Mouse (Mus musculus) thymus, postnatal 25 days (tissue): Measurements from ENCODE around the gene Hectd4.
A peak's percentile ranks its signal among the peaks of the same experiment; 100 is the strongest.
"Not testable (repeated sequence)": the region's sequence is repeated elsewhere in the genome, so short reads cannot be mapped to it uniquely, and the experiment has no call there.

Experiments used
- DNase-seq: peaks from one replicate; pipeline ENCODE4 v3.0.0; 2022

Hectd4 gene

DNA sequence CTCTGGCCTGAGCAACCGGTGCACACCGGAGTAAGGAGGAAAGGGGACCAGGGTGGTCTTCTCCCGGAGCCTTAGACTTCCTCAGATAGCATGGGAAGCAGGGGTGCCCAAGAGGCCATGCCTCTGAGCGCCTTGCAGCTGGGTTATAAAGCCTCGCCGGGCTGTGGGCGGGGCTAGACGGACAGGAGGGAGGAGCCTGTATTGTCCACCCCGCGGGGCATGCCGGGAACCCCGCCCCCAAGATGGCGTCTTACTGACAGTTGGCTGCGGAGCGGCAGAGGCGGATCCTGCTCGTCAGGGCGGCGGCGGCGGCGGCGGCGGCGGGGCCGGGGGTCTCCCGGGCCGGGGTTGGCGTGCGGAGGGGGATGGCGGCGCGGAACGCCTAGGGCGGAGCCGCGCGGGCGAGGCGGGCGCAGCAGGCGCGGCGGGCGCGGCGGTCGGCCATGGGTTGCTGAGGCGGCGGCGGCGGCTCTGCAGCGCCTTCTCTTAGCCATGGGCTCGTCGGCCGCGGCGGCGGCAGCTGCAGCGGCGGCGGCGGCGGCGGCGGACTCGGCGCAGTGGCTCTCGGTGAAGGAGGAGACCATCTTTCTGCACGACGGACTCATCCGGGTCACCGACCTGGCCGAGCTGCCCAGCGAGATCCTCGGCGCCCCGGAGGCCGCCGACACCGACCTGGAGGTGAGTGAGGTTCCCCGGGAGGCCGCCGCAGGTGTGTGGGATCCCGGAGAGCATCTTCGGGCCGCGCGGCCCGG, at the start of gene Hectd4:
Hectd4 (plus strand) TSS at position 240 of the 752 bp plus-strand sequence.
- peak; percentile 99 for DNase-seq

DNA sequence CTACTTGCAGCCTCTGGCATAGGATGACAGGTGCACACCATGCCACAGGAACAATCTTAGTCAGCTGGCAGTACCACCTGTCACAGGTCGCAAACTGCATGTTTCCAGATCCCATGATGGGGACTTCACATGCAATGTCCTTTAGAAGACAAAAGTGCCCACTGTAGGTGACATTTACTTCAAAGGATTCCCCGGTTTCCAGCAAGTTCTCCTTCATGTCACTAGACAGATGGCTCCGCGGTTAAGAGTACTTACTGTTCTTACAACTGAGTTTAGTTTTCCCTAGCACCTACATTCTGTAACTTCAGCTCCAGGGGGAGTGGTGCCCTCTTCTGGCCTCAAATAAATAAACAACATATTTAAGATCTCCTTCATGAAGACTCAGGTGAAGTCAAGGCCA, 47.2 kb upstream of the Hectd4 start:
- DNase-seq: no peak

DNA sequence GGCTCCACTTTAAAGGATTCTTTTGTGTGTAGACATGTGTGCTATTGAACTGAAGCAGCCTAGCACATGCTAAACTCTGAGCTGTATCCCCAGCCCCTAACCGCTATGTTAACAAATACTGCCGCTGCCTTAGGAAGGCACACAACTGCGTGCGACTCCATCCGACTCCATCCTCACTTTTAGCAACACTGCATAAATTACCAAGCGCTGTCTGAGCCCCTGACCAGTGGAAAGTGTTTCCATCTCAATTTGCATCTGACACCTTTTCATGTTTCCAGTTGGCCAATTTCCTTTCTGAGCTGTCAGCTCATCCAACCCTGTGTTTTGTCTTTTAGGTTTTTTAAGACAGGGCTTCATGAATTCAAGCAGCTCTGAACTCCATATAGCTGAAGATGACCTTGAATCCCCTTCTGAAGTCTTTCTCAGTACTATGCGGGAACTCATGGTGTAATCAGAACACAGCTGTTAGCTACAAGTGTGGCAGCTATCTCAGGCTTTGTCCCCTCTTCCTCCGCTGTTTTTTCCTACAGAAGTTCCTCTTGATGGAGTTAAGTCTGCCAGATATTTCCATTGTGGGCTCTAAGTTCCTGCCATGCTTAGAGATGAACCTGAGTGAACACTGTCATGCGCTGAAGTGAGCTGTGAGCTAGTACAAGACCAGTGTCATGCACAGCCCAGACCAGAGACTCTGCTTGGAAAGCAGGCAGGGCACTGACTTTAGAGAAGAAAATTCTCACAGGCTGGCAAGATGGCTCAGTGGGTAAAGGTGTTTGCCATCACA, 40.8 kb upstream of the Hectd4 start:
- DNase-seq: no peak

DNA sequence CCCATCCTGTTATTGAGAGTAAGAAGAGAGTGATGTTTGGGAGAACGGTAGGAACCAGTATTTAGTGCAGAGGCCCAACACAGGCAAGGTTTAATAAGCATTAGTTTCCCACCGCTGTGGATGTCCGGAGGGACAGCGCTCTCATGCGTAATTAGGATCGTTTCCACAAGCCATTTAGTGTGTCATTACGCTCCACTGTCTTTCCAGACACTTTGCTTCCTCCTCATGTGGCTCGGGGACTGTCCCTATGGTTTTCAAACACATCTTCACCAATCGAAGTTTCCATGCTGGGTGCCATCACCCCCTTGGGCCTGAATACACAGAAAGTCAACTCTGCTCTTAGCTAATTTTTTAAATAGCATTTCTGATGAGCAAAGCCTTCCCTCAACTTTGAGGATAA, 36.8 kb upstream of the Hectd4 start:
- DNase-seq: no peak

DNA sequence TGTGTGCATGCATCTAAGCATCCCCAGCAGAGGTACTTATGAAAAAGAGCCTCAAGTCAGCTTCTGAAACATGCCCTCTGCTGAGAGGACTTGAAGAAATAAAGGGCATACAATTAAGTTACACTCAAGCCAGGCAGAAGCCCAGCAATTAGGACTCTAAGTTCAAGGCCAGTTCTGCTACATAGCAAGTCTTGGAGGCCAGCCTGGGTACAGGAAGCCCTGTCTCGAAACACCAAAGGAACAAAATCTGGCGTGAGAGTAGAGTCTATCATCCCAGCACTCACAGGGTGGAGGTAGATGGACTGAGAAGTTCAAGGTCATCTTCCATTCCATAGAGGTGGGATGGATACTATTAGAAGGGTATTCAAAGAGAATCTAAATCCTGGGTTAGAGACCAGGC, 35.6 kb upstream of the Hectd4 start:
- no peak for DNase-seq

DNA sequence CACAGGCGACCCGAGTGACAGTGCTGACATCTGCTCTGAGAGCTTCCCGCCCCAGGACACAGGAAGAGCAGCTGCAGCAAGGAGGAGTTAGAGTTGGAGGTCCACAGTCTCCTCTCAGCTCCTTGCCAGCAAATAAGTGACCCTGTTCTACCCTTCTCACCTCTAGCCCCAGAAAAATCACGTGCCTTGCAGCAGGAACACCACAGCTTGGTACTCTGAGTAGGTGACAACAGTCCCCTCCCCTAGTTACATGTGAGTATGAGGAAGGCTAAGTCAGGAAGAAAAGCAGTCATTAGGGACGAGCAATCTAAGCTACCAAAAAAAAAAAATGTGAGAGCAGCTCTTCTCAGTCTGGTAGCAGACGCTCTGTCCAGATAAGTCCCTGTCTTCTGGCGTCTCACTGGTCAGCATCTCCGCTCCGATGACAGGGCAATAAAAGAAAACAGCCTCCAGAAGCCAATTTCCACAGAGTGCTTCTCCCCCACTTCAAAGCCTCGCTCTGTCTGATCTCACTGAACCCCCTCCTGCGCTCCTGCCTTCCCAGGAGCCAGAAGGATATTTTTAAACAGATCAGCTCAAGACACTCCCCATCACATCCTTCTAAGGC, 35.0 kb upstream of the Hectd4 start:
- peak; percentile 19 for DNase-seq

DNA sequence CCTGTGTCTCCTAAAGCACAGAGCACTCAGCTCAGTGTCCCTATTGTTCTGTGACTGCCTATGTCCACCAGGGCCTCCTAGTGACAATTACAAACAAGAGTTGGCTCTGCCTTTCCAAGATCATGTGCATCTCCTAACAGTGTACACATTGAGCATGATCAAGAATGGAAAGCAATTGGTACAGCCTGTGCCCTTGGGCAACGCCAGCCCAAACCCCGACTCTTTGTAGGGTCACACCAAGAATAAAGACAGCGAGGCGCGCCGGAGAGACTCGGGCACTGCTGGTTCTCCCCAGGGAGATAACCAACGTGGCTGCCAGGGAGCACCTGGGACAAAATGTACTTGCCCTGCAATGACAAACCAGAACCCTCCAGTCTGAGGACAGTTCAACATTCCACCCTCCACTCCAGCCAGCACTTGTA, 32.4 kb upstream of the Hectd4 start:
- DNase-seq: no peak

DNA sequence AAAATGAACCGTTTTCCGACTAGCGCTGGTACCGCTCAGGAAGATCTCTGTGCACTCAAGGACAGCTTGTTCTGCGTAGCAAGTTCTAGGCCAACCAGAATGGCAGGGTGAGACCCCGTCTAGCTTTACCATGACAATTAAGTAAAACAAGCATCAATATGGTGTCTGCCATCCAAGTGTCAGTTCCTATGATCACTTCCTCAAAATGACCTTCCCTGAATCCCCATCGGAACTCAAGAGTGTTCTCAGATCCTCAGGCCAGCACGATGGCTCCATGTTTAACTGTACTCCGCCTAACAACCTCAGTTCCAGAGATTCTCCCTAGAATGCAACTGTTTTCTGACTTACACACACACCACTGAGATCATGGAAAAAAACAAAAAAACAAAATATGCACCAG, 31.8 kb upstream of the Hectd4 start:
- DNase-seq: no peak

DNA sequence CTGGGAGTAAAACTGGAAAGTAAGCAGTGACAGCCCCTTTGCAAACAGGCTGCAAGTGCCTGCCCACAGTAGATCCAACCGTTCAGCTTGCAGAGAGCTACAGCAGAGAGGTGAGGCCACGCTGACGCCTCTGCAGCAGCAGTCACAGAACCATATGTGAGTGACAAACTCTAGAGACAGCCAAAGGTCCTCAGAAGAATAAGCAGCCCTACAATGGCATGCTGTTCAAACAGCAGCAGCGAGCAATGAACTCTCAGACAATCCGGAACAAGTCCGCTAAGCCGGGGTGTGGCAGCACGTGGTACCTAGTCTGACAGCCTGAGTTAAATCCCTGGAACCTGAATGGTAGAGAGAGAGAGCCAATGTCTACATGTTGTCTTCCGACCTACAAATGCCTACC, 30.8 kb upstream of the Hectd4 start:
- no peak for DNase-seq

DNA sequence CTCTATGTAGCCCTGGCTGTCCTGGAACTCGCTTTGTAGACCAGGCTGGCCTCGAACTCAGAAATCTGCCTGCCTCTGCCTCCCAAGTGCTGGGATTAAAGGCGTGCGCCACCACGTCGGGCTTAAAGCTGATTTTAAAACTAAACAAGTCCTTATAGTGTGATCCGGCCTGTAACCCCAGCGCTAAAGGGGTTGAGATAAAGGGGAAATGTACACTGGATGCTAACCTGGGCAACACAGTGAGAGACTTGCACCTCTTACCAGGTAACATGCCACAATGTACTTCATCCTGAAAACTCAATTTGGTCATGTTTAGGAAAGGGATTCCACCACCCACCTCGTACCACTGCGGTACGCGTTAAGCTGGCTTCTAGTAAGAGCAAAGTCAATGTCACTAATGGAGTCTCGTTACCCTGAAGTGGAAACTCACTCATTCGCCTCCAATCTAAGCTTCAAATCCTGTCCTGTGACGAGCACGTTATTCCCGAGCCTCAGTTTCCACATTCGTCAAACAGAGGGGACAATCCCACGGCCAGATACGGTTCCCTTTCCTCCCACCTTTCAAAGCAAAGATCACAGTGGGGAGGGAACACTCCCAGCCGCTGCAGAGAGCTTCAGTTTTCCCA, 29.7 kb upstream of the Hectd4 start:
- no peak for DNase-seq

DNA sequence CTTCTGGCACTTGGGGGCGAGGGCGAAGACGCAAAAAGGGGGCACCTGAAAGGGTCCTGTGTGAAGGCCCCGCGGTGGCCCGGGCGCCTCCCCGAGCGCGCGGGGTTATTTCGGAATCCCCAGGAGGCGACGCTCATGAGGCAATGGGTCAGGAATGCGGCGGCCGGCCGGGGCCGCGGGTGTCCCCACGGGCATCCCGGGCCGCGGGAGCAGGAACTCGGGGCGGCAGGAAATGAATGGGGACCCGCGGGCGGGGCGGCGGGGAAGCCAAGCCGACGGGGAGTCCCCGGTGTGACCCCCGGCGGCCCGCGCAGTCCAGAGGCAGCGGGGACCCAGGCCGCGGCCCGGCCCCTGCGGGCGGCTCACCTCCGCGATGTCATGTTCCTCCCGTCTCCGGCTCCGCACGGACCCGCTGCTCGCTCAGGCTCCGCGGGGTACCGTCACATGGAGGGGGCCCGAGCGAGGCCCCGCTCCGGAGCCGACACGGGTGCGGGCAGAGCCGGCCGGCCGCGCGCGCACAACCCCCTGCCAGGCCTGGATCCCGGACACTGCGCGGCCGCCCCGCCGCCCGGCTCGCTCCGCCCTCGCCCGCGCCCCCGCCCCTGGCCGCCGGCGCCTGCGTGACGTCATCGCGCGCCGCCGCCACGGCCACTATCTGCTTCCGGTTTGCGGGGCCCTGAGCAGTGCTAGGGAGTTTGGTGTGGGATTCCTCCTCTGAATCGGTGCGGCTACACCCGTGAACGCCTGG, 29.0 kb upstream of the Hectd4 start, which contains the start of gene Ptpn11:
Ptpn11 (minus strand) TSS at position 562 of the 748 bp plus-strand sequence.
- DNase-seq: peak; percentile 83

DNA sequence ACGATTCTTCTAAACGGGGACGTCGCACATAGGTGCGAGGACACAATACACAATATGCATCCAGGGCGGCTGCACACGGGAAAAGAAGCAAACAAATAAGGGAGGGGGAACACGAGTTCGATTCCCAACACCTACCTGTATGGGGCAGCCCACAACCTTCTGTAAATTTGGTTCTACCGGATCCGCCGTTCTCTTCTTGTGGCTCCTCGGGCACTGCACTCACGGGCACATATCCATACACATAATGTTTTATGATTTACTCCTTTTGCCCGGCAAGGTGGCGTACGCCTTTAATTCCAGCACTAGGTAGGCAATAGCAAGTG, 28.5 kb upstream of the Hectd4 start:
- DNase-seq: no peak

DNA sequence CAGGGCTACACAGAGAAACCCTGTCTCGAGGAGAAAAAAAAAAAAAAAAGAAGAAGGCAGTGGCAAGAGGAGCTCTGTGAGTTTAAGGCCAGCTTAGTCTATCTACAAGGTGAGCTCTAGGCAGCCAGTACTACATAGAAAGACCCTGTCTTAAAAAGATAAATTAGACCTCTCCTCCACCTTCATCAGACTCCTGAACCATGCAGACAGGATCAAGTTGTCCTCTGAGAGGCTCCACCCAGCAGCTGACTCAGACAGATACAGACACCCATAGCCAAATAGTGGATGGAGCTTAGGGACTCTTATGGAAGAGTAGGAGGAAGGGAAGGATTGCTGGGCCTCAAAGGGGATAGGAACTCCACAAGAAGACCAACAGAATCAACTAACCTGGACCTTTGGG, 25.8 kb upstream of the Hectd4 start:
- no peak for DNase-seq

DNA sequence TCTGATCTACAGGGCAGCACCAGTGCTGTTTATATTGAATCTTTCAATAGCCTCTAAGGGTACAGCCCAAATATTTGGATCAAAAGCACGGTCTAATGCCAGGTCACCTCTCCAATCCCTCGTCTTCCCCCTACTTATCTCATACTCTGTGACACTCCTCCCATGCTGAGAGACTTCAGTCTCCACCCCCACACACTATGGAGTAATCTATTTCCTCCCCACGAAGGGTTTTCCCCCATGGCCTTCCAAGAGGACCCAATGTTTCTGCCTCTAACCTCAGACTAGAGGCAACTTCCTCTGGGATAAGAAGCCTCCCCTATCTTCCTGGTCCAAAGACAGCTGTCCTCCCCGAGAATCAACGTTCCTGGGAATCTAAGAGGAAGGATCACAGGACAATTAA, 23.3 kb upstream of the Hectd4 start:
- DNase-seq: no peak

DNA sequence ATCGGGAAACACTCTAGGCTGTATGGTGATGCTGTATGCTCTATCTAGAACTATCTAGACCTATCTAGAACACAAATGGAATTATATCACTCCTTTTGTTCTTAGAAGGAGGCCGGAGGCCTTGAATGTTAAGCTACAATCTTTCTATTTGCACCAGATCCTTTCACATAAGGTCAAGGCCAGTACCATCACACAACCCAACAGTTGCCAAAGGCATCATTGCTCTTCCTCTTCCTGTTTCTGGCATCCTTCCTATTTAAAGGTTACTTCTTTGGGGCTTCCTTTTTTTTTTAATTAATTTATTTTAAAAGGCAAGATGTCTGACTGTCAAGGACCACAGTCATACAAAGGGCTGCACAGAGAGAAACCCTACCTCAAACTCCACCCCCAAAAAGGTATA, 22.7 kb upstream of the Hectd4 start:
- no peak for DNase-seq

DNA sequence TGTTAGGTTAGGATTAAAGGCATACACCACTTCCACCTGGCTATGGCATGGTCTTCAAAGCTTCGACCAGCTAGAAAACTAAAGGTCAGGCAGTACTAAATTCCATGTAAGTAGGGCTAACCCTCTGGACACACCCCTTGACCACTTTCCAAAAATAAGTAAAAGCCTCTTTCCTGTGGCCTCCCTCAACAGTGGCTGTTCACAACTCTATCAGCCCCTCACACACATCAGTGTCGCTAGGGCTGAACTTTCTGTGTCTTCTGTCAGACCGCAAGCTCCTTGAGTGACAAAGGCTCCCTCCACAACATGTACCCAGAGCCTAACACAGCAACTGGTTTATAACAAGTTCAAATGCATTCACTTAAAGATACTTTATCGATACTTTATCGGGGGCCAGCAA, 21.6 kb upstream of the Hectd4 start:
- no peak for DNase-seq

DNA sequence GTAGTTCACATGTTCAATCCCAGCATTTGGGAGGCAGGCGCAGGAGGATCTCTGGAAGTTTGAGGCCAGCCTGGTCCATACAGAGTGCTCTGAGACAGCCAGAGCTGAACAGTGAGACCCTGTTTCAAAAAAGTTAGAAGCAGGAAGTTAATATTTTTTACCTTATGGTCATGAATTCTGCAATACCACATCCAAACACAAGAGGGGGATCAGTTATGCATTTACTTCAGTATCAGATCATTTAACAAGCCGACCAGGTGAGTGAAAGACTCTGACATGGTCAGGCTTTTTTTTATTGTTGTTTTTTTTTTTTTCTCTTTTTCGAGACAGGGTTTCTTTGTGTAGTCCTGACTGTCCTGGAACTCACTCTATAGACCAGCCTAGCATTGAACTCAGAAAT, 18.3 kb upstream of the Hectd4 start:
- peak; percentile 14 for DNase-seq

DNA sequence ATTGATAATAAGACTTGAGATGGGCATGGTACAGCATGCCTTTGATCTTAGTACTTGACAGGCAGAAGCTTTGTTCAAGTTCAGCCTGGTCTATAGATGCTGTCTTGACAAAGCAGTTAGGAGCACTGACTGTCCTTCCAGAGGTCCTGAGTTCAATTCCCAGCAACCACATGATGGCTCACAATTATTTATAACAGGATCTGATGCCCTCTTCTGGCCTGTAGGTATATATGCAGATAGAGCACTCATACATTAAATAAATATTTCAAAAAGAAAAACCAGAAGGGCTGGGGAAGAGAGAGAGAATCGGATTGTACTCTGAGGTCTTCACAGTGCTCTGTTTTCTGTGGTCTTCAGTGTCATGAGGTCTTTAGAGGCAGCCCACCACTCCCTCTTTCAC, 17.6 kb upstream of the Hectd4 start:
- no peak for DNase-seq

DNA sequence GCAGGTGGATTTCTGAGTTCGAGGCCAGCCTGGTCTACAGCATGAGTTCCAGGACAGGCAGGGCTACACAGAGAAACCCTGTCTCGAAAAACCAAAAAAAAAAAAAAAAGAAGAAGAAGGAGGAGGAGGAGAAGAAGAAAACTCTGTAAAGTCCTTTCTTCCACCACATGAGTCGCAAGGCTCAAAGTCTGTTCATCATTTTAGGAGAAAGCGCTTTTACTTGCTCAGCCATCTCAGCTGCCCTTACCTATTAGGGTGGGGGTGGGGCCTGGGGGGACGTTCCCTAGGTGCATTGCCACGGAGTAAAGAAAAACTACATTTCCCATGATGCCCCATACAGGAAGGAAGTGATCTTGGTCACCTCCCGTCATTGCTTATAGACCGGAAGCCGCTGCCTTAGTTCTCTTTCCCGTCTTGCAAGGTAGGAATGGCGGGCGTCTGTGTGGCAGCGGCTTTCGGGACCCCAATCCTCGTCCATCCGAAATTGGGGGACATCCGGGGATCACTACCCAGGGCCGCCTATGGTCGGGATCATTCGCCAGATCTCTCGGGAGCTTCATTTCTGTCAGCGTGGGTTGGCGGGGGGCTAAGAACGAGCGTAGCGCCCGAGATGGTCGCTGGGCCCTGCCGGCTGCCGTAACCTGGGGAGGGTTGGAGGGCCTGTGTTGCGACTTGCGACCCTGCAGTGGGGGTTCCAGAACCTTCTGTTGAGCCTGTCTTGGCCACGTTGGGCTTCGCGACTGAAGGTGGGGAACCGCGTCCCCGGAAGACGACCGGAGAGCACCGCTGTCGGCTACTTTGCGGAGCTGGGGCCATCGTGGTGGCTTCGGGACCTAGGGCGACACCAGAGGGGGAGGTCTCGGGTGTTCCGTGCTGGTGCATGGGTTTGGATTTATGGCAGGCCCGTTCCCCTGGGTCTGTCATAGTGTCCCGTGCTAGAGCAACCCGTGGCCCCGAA, 15.6 kb upstream of the Hectd4 start, which contains the start of gene Rpl6:
Rpl6 (plus strand) TSS at position 350 of the 958 bp plus-strand sequence.
- DNase-seq: peak; percentile 75

DNA sequence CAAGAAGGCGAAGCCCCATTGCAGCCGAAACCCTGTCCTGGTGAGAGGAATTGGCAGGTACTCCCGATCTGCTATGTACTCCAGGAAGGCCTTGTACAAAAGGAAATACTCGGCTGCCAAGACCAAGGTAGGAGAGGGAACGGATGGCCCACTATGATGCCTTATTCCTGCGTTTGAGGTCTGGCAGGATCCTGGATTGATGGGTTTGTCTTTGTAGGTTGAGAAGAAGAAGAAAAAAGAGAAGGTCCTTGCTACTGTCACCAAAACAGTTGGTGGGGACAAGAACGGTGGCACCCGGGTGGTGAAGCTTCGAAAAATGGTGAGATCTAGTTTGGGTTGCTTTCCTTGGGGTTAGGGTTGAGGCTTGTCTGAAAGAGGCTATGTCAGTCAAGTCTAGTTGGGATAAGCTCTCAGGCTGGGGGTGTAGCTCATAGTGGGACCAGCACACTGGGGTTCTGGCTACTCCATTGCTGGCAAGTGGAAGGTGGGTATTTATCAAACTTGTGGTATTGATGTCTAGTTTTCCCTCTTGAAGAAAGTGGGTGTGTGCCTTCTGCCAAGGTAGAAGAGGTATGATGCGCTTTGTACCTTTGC, 14.4 kb upstream of the Hectd4 start:
- not testable (repeated sequence) for DNase-seq

DNA sequence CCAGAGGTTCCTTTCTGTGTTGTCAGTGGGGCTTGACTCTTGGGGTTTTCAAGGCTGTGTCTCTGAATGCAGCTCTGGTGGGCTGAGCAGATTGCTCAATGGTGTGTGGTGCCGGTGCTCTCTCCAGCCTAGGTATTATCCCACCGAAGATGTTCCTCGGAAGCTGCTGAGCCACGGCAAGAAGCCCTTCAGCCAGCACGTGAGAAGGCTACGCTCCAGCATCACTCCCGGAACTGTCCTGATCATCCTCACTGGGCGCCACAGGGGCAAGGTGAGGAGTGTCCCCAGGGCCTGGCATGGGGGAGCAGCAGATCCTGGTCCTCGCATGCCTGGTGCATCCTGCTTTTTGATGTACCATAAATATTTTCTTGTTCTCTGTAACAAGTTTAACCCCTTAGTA, 13.5 kb upstream of the Hectd4 start:
- DNase-seq: no peak
